Mouse (Mus musculus) embryo, embryonic 10 days (tissue): ENCODE results near the gene Actr1b.

Experiments used
- DNase-seq: peaks from one replicate; pipeline ENCODE4 v3.0.0-alpha.2; 2015; ENCODE audit warnings: low spot score

Actr1b gene

DNA sequence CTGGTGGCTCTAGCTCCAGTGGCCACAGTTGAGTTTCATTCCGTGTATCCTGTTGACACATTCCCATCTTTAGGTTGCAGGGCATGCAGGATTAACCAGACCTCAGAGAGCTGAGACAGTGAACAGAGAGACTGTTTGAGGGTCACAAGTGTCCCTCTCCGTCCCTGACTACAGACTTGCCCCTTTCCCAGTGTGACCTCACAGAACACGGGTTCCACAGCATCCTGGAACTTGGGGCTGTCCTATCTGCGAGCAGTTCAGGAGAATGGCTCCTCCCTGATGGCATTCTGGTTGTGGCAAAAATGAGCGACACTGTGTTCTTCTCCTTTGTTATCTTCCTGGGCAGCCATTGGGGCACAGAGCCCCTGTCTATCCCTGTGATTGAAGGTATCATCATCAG is at the start of gene Actr1b:
TSS of gene Actr1b (minus strand) at position 112 of the 400 bp plus-strand sequence.
- no peak for DNase-seq

DNA sequence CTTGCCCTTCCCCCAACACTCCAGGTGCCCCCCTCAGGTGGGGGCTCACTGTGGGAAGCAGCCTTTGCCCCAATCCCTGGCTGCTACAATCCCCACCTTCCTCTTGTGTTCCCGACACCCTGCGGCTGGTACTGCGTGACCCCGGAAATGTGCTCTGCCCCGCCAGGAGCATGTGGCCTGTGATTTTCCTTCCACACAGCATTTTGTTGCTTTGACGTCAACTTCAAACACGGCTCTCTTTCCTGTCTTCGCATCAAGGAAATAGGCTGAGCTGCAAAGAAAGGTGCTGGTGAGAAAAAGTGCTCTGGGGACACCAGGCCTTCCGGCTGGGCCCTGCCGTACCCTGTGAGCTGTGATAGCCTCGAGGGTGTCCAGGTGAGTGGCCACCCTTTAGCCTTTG is 47.3 kb upstream of the Actr1b start, which contains the start of gene Zap70:
TSS of gene Zap70 (plus strand) at position 231 of the 400 bp plus-strand sequence.
- DNase-seq: no peak

DNA sequence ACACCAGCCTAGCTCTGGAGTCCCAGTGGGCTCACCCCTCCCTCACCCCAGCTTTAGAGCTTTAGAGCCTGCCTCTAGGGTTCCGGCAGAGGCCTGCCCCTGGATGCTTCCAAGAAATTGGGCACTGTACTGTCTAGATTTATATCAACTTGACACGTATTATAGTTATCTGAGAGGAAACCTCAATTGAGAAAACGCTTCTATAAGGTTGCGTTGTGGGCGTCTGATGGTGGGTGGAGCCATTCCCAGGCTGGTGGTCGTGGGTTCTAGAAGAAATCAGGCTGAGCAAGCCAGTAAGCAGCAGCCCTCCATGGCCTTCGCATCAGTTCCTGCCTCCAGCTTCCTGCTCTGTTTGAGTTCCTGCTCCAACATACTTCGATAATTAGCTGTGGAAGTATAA is 46.8 kb upstream of the Actr1b start:
- DNase-seq: no peak

GRCm38 (mm10) chr1:36760401-36760800 is 46.2 kb upstream of the Actr1b start:
- DNase-seq: no peak

GRCm38 (mm10) chr1:36759076-36759475 is 44.9 kb upstream of the Actr1b start:
- DNase-seq: no peak

DNA sequence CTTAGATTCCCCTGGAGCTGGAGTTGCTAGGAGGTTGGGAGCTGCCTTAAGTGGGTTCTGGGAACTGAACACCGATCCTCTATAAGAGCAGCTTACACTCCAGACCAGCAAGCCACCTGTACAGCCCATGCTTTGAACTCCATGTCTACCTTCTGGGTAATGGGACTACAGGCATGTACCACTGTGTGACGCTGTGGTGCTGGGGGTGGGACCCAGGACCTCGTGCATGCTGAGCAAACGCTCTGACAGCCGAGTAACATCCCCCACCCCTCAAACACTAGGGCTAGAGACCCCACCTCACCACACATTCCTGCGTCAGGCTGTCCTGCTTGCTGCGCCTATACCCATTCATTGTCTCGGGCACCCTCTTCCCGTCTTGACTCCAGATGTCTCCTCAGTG is 44.3 kb upstream of the Actr1b start:
- no peak for DNase-seq

DNA sequence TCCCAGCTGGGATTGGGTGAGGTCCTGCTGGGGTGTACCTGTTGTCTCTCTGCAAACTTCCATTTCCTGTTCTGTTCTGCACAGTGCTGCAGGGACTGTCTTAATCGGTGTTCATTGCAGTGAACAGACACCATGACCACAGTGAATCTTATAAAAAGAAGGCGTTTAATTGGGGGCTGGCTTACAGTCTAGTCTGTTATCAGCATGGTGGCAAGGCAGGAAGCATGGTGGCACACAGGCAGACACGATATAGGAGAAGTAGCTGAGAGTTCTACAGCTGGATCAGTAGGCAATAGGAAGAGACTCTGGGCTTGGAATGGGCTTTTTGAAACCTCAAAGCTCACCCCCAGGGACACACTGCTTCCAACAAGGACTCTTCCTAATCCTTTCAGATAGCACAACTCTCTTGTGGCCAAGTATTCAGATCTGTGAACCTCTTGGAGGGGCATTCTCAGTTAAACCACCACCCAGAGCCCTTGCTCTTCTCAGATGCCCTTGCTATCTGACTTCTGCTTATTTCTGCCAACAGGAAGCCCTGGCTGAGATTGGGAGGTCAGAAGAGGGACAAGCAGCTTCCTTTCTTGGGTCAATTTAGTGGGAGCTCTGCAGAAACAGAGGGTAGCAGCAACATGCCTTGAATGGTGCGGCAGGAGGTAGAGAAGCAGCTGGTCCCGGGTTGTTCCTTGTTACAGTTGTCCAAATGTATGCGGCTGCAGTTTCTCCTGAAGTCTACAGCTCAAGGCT is 39.9 kb upstream of the Actr1b start:
- DNase-seq: no peak

GRCm38 (mm10) chr1:36746452-36746851 is 32.2 kb upstream of the Actr1b start:
- DNase-seq: peak; percentile 76

DNA sequence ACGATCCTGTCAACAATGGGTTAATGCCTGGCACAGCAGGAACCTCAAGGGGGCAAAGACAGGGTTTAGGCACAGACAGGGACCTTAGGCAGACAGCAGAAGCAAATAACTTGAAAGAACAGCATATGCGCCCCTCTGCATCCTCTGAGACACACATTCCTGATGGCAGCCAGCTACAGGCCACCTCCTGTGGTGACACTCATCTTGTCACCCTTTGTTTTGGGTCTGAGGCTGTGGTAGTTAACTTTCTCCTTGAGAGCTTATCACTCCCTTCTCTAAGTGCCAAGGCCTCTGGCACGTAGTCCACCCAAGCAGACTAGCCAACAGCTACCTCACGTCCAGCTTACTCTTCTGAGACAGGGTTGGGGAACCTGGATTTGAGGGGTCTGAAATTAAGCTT is 31.4 kb upstream of the Actr1b start:
- no peak for DNase-seq

- DNase-seq: peak; percentile 79
These were observed 30.2 kb upstream of the Actr1b start for GRCm38 (mm10) chr1:36744268-36744944.

DNA sequence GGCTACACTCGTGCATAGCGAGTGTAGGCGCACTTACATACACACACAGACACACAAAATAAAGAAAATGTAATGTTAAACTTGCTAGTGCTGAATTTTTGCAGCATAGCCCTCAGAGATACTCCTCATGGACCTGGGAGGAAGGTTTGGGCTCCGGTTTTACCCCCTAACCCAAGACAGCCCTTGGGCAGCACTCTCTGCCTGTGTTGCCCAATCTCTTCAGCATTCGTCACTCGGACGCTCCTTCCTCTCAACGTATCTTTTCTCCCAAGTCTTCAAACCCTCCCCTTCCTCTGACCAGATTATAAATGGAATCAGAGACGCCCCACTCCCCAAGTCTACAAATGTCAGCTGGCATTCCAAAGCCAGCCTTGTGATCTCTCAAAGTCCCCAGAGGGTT is 28.8 kb upstream of the Actr1b start:
- no peak for DNase-seq

DNA sequence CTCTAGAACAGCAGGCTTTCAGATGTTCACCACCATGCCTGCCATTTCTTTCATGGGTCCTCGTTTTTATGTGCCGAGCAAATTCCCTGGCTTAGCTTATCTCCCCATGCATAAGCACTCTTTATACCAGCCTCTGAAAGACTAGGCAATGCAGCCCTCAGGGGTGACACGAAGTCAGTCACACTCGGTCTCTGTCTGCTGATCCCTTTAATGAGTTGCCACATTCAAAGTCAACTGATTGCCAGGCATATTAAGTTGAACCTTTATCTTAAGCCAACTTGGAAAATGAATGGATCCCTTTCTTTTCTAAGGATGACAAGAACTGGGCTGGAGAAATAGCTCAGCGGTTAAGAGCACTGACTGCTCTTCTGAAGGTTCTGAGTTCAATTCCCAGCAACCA is 25.0 kb upstream of the Actr1b start:
- DNase-seq: no peak

DNA sequence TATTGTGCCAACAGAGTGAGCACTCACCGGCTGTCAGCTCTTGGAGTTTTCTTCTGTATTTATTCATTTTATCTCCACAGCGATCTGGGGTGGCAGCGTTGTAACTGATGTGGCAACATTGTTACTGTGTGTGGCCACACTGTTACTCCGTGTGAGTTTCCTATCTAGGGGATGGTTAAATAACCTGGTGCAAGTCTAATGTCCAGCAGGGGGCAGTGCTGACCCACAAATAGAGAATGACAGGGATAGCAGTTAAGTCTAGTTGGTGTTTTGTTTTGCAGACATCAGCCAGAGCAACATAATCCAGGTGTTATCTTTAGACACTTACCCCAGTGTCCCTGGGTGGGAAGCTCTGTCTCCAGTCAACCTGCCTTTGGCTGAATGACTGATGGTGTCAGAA is 23.1 kb upstream of the Actr1b start:
- peak; percentile 93 for DNase-seq

- no peak for DNase-seq
These were observed 9.8 kb upstream of the Actr1b start for GRCm38 (mm10) chr1:36724057-36724431.

DNA sequence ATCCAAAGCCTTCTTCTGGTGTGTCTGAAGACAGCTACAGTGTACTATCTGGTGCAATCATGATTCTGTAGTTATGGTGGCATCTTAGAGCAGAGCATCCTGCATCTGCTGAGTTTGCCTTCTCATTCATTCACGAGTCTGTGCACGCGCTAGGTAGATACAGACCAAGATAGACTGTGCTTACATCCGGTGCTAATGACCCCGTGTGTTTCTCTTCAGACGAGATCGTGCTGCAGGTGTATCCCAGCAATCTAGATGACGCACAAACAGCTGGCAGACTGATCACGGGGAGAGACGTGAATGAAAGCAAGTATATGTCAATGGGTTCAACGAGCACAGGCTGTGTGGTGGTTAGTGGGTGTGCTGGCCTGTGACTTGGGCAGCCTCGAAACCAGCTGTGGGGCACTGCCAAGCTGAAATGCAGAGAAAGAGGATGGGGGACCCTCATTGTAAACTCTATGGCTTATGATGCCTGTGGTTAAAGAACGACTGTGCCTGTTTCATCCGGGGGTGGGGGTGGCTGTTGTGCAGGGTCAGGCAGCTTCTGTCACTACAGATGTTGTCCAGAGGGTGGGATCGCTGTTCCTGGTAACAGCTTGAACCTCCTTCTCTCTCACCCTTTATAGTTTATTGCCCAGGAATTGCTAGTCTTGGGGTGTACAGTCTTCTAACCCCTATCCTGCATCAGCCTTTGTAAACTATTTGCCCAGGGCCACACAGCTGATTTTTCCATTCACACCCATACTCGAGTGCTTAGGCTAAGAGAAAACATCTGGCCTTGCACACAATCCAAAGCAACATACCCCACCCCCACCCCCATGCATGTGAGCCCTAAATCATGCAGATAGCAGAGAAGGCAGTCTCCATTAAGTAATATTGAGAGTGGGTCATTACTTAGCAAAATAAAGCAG is 9.2 kb upstream of the Actr1b start:
- DNase-seq: peak; percentile 26

DNA sequence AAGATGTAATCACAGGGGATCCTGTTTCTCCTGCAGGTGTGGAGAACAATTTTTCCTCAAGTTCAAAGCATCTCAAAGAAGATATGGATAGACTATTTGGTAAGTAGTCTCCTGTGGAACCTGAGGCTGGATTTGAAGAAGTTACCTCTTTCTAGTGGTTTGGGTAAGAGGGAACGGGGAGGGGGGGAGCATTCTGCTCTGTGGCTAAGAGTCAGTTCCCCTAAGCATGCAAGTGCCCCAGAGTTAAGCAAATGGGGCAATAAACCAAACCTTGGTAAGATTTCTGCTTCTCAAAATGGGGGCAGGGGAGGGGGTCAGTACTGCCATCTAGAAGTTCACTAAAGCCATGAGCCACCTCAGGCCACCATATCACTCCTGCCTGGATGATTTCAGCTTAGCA is 4.6 kb upstream of the Actr1b start:
- no peak for DNase-seq

DNA sequence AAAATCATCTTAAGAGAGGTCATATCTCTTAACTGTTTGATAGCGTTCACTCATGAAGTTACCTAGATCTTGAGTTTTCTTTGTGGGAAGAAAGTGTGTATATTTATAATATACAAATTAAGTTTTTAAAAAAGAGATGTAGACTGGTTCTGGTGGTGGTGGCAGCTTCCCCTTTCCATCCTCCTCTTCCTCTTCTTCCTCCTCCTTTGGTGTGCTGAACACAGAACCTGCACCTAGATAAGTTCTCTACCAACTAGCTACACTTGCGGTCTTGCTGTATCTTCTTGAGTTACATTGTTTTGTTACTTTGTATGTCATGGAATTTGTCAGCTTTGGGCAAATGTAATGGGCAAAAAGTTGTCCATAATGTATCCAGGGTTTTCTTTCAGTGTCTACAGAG is 3.1 kb downstream of the Actr1b start:
- no peak for DNase-seq

DNA sequence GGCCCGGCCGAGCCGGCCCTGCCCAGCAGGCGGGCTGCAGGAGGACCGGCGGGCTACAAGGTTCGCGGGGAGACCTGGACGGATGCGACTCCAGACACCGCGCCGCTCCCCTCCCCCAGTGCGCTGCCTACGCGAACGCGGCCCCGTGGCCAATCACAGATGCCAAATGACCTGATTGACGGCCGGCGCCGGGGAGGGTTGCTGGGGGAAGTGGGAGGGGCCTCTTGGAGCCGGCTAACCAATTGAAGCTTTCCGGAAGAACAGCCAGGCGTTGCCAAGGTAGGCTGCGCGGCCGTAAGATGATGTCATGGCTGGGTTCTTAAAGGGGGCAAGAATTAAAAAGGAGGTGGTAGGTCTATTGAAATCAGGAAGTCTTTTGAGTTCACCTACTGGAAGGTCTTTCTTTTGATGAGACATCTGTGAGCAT is 4.4 kb downstream of the Actr1b start, which contains the start of gene 4933424G06Rik:
TSS of gene 4933424G06Rik (plus strand) at position 296 of the 427 bp plus-strand sequence.
- DNase-seq: peak; percentile 97

DNA sequence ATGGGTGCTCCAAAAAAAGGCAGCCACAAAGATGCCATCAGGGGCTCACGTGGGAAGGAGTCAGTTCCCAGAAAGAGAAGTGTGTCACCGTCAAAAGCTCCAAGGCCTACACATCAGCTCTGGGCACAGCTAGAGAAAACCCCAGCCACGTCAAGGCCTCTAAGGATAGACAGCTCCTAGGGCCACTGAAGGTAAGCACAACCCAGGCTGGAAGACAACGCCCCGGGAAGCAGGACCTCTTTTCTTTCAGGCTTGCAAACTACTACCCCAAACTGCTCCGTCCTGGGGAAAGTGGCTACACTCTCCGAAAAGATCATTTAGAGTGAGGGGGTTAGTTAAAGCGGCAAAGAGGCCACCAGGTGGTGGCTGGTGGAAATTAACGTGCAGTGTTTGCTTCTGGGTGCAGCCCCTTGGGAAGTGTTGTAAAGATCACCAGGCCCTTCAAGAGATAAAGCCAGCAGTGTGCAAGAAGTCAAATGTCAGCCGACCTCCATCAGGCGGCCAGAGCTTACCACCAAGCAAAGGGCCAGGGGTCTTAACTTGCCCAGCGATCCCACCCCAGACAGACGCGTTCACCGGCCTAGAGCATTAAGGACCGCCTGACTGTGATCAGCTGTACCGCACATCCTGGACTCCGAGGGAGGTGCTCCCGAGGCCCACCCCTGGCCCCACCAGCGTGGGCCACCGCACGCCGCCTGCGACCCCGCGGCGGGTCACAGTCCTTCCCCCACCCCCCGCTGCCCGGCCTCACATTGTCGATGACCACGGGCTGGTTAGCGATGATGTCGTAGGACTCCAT is 5.0 kb downstream of the Actr1b start:
- DNase-seq: peak; percentile 52

- no peak for DNase-seq
These were observed 5.6 kb downstream of the Actr1b start for GRCm38 (mm10) chr1:36708626-36709025.

DNA sequence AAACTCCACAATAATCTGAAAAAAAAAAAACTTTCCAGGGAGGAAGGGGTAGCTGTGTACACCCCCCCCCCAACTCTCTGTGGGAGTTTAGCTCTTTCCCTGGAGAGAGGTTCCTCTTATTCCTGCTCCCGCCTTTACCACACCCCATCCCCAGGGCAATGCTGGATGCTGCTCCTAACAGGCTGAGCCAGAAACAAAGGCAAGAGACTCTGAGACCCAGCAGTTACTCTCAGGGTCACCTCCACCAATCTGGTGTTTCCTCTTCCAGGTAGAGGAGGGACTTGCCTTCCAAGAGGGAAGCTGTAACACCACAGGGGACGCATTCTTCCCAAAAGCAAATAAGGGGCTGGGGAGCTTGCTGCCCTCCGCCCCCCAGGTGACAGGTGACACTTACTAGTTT is 6.4 kb downstream of the Actr1b start:
- DNase-seq: no peak

GRCm38 (mm10) chr1:36707166-36707565 is 7.1 kb downstream of the Actr1b start:
- DNase-seq: no peak
